Mouse (Mus musculus): ENCODE results near the gene Hist1h2bf.

DNA sequence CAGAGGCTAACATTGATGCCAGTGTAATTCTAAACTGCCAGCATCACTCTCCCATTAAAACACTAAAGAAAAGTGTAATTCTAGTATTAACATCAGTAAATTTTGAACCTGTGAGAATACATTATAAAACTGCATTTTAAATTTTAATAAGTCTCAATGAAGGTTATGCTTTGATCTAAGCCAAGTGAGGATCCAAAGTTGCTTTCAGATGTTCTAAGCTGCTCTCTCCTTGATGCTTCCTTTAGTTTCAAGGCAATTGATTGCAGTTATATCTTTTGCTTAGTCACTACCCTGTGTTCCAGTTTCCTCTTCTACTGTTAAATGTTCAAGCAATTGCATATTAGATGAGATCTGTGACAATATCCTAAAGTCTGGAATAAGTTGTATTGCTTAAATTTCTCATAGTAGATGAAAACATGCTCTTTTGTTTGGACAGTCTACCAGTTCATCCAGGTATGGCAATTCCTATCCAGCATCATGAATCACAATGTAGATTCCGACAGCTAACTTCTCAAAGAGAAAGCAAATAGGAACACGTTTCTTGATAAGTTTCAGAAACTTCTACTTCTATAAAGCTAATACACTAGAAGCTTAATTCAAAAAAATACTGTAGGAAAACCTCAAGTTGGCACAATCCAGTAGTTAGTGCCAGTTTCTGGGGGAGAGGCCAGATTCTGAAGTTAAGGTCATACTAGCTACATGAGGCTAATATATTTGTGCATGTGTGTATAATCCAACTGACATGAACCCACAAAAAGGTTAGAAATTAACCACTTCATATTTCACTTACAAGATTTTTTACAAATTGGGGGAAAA lies 1.6 kb downstream of the Hist1h2bf start:
- TF ChIP-seq CTCF (IDR thresholded peaks at IDR 0.05; ENCODE audit: control insufficient read depth, insufficient read depth, insufficient read length): no peak
- no peak for TF ChIP-seq USF1 (IDR thresholded peaks at IDR 0.05; ENCODE audit: low read depth)
- no peak for TF ChIP-seq CEBPB (IDR thresholded peaks at IDR 0.05; ENCODE audit: low read depth)
- no peak for TF ChIP-seq MAX (IDR thresholded peaks at IDR 0.05)
